Mouse (Mus musculus) intestine, embryonic 16.5 days (tissue): ENCODE results near the gene Ncoa4. TPM values are rescaled to one million over a fixed set of nuclear protein-coding genes. Genes with fewer than 3 reads are reported as not detected.

Experiments
- ATAC-seq: fragments of 200-750 bp; cut with Nextera tagmentation; 2 replicates; pipeline ENCODE4 v1.8.0; 2017; ENCODE audit warnings: moderate TSS enrichment, moderate library complexity
- H3K27ac ChIP-seq: fragments of 300-500 bp; sonication (generic); 2 replicates; pipeline ENCODE4 v1.5.1; 2014; ENCODE audit warnings: mild to moderate bottlenecking, low read length
- H3K27me3 ChIP-seq: fragments of 300-500 bp; sonication (generic); replicated peaks from 2 replicates; pipeline ENCODE4 v1.6.1; 2014; ENCODE audit warnings: low read length, control low read depth, mixed read lengths; ENCODE audit not compliant: control insufficient read depth, insufficient read depth
- H3K36me3 ChIP-seq: fragments of 300-500 bp; sonication (generic); 2 replicates; pipeline ENCODE4 v1.6.1; 2014; ENCODE audit warnings: low read length, control low read depth; ENCODE audit not compliant: control insufficient read depth, insufficient read depth
- H3K4me1 ChIP-seq: fragments of 300-500 bp; sonication (generic); 2 replicates; pipeline ENCODE4 v1.6.1; 2014; ENCODE audit warnings: low read length, control low read depth, mixed read lengths; ENCODE audit not compliant: control insufficient read depth, insufficient read depth
- H3K4me2 ChIP-seq: fragments of 300-500 bp; sonication (generic); 2 replicates; pipeline ENCODE4 v1.6.1; 2014; ENCODE audit warnings: low read depth, low read length, control low read depth
- H3K4me3 ChIP-seq: fragments of 300-500 bp; sonication (generic); 2 replicates; pipeline ENCODE4 v1.5.1; 2014; ENCODE audit warnings: mild to moderate bottlenecking, low read length
- H3K9ac ChIP-seq: fragments of 300-500 bp; sonication (generic); 2 replicates; pipeline ENCODE4 v1.6.1; 2014; ENCODE audit warnings: low read depth, low read length
- H3K9me3 ChIP-seq: fragments of 300-500 bp; sonication (generic); 2 replicates; pipeline ENCODE4 v1.6.1; 2016; ENCODE audit warnings: low read length, control low read depth; ENCODE audit not compliant: control insufficient read depth
- WGBS: fragments of 180-500 bp; shearing (Covaris S2); extraction: QIAGEN DNeasy Blood & Tissue Kit; methylation state at CpG from one replicate; pipeline ENCODE4 v1.1.7; 2014; 5-methylcytosine and 5-hydroxymethylcytosine counted together
- polyA plus RNA-seq: library from polyadenylated mRNA; unstranded; fragments of >200 nt; fragmentation: Nextera tagmentation; extraction: Ambion mirVana; gene quantifications from 2 replicates; pipeline ENCODE4 v1.2.1, GENCODE M21; 2015

Ncoa4 gene
- polyA plus RNA-seq, 1 experiment from 2014 or later, result 208 TPM

DNA sequence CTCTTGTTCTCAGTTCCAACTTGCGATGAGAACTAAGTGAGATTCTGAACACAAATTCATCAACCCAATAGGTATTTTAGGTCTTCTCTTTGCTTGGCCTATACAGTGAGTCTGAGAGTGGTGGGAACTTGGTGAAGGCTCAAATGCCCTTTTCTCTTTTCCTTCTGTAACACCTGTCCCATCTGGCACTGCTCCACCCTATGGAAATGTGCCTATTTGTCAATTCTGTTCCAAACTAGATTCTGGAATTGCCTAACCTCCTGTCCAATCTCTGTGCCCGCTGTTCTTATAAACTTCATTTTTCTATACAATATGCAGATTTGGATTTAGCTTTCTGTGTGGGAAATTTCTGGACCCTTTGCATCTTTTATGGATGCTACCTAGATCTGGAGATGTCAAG lies 6.5 kb upstream of the Ncoa4 start:
- no peak for ATAC-seq
- no peaks in the 10 kb centered on the region for H3K9me3 ChIP-seq
- 93% methylated on average over 2 of the region's 2 CpGs for WGBS
- no peaks in the 10 kb centered on the region for H3K36me3 ChIP-seq
- H3K27me3 ChIP-seq, result no peaks in the 10 kb centered on the region
- H3K4me2 ChIP-seq, result no peak overlapping the region
- no peak overlapping the region for H3K27ac ChIP-seq
- H3K4me1 ChIP-seq, result no peaks in the 10 kb centered on the region
- H3K9ac ChIP-seq, result no peak overlapping the region
- H3K4me3 ChIP-seq, result no peak overlapping the region

DNA sequence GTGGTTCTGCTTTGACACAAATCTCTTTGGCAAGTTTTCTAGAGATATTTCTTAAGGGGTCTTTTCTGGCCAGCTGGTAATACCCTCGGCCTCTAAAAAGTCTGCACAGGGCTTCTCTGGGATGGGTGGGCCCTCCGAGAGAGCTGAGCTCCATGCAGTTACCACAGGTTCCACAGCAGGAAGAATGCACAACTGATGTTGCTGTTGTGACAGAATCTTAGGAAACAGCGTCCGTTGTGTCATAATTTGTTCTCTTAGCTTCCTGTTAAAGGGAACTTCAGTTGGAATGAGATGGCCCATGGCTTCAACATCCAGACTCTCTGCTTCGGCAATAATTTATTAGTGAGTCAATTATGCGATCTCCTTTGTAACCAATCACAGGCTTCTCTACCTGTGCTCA lies 4.9 kb upstream of the Ncoa4 start:
- WGBS, result 85% methylated on average over 6 of the region's 6 CpGs
- H3K9me3 ChIP-seq, result no peaks in the 10 kb centered on the region
- H3K4me2 ChIP-seq, result no peak overlapping the region
- no peaks in the 10 kb centered on the region for H3K36me3 ChIP-seq
- no peak overlapping the region for H3K9ac ChIP-seq
- no peak overlapping the region for H3K4me3 ChIP-seq
- H3K27ac ChIP-seq, result no peak overlapping the region
- no peaks in the 10 kb centered on the region for H3K4me1 ChIP-seq
- ATAC-seq, result no peak
- no peaks in the 10 kb centered on the region for H3K27me3 ChIP-seq

DNA sequence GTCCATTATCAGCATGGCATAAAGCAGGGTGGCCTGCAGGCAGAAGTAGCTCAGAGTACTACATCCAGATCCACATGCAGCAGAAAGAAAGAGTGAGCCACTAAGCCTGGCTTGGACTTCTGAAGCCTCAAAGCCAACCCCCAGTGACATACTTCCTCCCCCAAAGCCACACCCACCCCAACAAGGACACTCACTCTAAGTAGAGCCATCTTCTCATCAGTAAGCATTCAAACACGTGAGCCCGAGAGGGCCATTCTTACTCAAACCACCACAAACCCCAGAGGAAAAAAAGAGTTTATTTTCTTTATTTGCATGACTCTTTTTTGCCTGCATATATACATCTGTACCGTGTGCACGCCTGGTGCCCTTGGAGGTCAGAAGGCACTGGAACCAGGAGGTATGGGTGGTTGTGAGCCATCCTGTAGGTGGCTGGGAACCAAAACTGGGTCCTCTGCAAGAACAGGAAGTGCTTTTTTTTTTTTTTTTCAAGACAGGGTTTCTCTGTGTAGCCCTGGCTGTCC lies 455 bp upstream of the Ncoa4 start:
- ATAC-seq, result peak; percentile 7; the same call in 1 of the 2 replicates
- Histone ChIP-seq H3K27me3 (no peaks in the 10 kb centered on the region), H3K27ac (peak overlapping the region; percentile 63), H3K4me2 (peak overlapping the region; percentile 57), H3K4me1 (peaks cover 19% of the 10 kb centered on the region), H3K4me3 (peak overlapping the region; percentile 90), H3K9me3 (no peaks in the 10 kb centered on the region), H3K36me3 (no peaks in the 10 kb centered on the region), H3K9ac (peak overlapping the region; percentile 65)
- 37% methylated on average over 4 of the region's 4 CpGs for WGBS

DNA sequence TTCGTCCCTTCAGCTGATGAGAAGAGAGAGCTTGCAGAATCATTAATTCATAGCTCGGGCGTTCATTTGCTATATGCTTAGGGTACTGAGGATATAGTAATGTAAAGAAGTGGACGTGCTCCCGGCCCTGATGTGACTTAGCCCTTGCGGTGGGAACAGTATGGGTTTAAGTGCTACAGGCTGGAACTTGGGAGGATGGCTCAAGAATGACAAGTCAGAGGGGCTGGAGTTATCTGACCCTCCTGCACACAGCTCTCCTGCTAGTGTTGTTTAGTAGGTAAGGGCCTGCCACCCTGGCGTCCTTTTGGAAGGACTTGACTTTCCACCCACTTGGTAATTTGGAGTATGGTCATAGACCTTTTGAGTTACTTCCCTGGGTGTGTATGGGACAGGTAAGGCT lies 898 bp downstream of the Ncoa4 start:
- WGBS, result 23% methylated on average over 7 of the region's 7 CpGs
- Histone ChIP-seq H3K4me3 (peak overlapping the region; percentile 90), H3K9me3 (no peaks in the 10 kb centered on the region), H3K36me3 (no peaks in the 10 kb centered on the region), H3K9ac (peak overlapping the region; percentile 95), H3K27me3 (no peaks in the 10 kb centered on the region), H3K4me1 (peaks cover 19% of the 10 kb centered on the region), H3K4me2 (peak overlapping the region; percentile 78), H3K27ac (peak overlapping the region; percentile 94)
- 0 out of 2 replicates have a peak, but pooled peaks have one; percentile 6 for ATAC-seq

DNA sequence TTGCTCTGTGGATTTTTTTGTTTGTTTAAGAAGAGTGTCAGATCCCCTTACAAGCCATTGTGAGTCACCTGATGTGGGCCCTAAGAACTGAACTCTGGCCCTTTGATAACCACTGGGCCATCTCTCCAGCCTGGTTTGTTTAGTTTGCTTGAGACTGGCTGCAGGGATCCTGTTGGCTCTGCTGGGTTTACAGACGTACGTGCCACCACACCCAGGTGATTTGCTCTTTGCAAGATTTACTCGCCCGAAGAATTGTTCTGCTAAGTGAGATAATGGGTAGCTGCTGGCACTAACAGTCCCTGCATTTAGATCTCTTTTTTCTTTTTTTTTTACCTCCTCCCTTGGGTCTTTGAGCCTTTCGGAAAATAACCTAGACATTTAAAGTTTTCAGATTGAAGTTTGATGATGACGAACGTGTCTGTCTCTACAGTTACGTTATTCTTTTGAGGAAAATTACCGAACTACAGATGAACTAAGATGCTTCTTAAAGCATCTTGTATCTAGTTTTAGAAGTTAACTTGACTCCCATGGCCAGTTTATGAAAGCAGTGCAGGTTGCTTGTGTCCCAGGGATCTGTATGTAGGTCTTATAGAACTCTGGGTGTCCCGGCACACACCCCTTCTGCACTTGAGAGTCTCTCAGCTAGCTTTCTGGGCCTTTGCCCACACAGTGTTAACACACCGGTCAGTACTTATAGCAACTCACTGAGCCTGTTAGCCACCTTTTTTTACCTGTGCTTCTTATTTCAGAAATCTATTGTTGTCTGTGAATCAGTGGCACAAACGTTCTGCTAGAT lies 1.6 kb downstream of the Ncoa4 start:
- 57% methylated on average over 12 of the region's 12 CpGs for WGBS
- Histone ChIP-seq H3K9ac (peak overlapping the region; percentile 57), H3K4me1 (peaks cover 19% of the 10 kb centered on the region), H3K27me3 (no peaks in the 10 kb centered on the region), H3K4me3 (peak overlapping the region; percentile 90), H3K36me3 (no peaks in the 10 kb centered on the region), H3K4me2 (peak overlapping the region; percentile 78), H3K27ac (peak overlapping the region; percentile 94), H3K9me3 (no peaks in the 10 kb centered on the region)
- peak; percentile 57 for ATAC-seq

DNA sequence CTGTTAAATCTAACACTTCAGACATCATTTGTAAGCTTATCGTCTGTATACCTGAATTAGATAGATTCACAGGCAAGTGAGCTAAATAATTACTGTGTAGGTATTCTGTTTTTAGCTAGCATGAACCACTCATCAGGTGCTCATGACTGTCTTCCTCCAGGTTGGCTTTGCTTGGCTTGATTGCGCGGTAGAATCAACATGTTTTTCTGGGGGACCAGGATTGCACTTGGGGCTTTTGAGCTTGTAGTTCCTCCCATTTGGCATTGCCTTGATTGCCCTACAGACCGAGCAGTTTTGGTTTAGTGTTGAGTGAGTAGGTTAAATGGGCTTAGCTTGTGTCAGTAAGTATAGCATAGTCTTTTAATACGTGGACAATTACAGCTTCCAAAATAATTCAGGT lies 2.6 kb downstream of the Ncoa4 start:
- H3K9ac ChIP-seq, result peak overlapping the region; percentile 57
- peak overlapping the region; percentile 51 for H3K4me2 ChIP-seq
- 84% methylated on average over 5 of the region's 5 CpGs for WGBS
- no peaks in the 10 kb centered on the region for H3K27me3 ChIP-seq
- no peaks in the 10 kb centered on the region for H3K36me3 ChIP-seq
- ATAC-seq, result no peak
- peak overlapping the region; percentile 13; the same call in 1 of the 2 replicates for H3K27ac ChIP-seq
- no peaks in the 10 kb centered on the region for H3K9me3 ChIP-seq
- H3K4me1 ChIP-seq, result peaks cover 19% of the 10 kb centered on the region
- peak overlapping the region; percentile 90 for H3K4me3 ChIP-seq

DNA sequence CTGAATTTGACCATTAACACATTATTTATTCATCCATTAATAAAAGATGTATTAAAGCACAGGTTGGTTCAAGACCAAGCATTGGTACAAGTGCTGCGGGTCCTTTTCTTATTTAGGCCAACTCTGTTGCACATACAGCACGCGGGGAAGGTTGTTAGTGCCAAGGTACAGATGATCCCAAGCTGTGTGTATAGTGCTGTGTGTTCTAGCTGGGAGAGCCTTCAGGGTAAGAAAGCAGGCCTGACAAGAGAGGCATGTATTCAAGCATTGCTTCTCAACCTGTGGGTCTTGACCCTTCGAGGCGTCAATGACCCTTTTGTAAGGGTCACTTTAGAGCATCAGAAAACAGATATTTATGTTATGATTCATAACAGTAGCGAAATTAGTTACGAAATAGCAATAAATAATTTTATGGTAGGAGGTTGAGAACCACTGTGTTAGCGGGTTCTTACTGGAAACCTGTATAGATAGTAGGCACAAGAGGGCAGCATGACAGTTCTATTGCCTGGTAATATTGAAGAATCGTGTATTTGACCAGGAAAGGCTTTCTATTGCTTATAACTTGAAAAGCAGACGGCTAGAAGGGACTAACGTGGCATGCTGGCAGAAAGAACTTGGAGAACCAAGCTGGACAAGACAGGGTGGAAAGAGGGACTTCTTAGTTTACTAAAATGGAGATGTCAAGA lies 3.7 kb downstream of the Ncoa4 start:
- no peak for ATAC-seq
- peaks cover 24% of the 10 kb centered on the region for H3K4me1 ChIP-seq
- 0 out of 2 replicates have a peak overlapping the region, but pooled peaks have one; percentile 3 for H3K4me3 ChIP-seq
- no peaks in the 10 kb centered on the region for H3K36me3 ChIP-seq
- peak overlapping the region; percentile 82 for H3K27ac ChIP-seq
- 76% methylated on average over 11 of the region's 11 CpGs for WGBS
- peak overlapping the region; percentile 15; the same call in 1 of the 2 replicates for H3K4me2 ChIP-seq
- H3K27me3 ChIP-seq, result no peaks in the 10 kb centered on the region
- H3K9me3 ChIP-seq, result no peaks in the 10 kb centered on the region
- peak overlapping the region; percentile 39; the same call in 1 of the 2 replicates for H3K9ac ChIP-seq

DNA sequence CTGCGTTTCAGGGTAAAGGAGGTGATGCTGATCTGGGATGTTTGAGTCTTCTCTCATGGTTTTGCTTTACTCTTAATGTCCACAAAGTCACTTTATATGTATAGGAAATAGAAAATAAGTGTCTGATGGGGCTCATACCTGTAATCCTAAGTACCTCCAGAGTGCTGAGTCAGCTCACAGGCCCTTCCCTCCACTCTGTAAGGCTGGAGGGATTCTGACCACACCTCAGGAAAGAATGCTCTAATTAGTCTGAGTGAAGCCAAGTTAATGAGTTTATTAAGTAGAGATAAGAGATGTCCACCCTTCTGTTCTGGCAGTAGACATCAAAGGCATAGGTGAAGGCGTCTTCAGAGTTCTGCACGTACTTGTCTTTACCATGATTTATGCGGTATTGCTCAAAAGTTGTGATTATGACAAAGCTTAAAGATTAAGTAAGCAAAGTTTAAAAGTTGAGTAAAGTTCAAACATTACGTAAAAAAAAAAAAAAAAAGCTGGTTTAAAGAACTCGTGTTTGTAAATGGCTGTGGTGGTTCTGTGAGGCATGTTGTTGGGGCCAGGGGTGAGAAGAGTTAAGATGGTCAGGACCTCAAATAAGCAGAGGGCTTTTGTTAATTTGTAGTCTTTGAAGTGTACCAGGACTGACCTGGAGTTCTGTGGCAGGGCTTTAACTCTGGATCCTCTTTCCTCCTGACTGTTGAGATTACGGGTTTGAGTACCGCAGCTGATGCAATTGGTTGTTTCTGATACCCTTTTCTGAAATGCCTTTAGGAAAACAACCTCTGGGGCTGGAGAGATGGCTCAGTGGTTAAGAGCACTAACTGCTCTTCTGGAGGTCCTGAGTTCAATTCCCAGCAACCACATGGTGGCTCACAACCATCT lies 4.7 kb downstream of the Ncoa4 start:
- Histone ChIP-seq H3K9me3 (no peaks in the 10 kb centered on the region), H3K4me3 (peak overlapping the region; percentile 3; the same call in 1 of the 2 replicates), H3K36me3 (no peaks in the 10 kb centered on the region), H3K9ac (peak overlapping the region; percentile 39; the same call in 1 of the 2 replicates), H3K27ac (peak overlapping the region; percentile 82), H3K27me3 (no peaks in the 10 kb centered on the region), H3K4me1 (peaks cover 29% of the 10 kb centered on the region), H3K4me2 (peak overlapping the region; percentile 69; the same call in 1 of the 2 replicates)
- ATAC-seq, result peak; percentile 54
- WGBS, result 52% methylated on average over 8 of the region's 8 CpGs
